Mouse (Mus musculus) ZHBTc4 (cell line): Measurements from ENCODE around the gene Igflr1.

Experiments used
- DNase-seq: peaks from one replicate; pipeline ENCODE4 v3.0.0-alpha.2; 2011; ENCODE audit warnings: low read depth, low spot score

Igflr1 gene

GRCm38 (mm10) chr7:30564970-30565571 is at the start of gene Igflr1:
TSS of gene Igflr1 (plus strand) at chr7:30565427.
- DNase-seq, result no peak

GRCm38 (mm10) chr7:30518325-30518724 is 46.9 kb upstream of the Igflr1 start:
- DNase-seq, result peak; percentile 66

DNA sequence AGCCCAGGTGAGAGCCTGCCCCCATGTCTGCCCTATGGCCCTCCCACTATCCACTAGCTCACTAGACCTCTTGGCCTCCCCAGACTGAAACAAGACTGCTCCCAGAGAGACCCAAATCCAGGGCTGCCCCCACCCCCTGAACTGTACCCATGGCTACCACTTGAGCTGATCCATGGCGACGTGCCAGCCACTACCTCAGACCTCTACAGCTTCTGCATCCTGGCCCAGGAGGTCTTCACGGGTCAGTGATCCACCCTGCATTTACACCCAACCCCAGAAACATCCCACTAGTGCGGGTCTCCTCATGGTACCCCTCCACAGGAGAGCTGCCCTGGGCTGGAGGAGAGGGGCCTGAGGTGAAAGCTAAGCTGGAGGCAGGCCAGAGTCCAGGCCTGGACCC is 44.8 kb upstream of the Igflr1 start:
- no peak for DNase-seq

DNA sequence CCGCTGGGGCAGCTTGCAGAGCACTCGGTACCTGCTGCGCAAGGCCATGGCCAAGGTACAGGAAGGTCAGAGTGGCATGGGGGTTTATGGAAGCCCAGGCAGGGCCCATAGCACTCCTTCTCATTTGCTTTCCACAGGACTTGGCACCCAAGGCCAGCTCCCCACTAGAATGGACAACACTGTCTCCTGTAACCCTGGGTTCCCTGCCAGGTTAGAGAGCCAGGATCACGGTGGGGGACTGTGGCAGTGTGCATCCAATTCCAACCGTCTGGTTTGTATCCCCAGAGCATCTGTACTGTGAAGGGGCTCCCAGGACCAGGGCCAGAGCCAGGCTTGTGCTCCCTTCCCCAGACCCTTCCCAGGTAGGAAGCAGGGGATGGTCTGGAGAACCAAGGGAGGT is 44.4 kb upstream of the Igflr1 start:
- DNase-seq, result no peak

DNA sequence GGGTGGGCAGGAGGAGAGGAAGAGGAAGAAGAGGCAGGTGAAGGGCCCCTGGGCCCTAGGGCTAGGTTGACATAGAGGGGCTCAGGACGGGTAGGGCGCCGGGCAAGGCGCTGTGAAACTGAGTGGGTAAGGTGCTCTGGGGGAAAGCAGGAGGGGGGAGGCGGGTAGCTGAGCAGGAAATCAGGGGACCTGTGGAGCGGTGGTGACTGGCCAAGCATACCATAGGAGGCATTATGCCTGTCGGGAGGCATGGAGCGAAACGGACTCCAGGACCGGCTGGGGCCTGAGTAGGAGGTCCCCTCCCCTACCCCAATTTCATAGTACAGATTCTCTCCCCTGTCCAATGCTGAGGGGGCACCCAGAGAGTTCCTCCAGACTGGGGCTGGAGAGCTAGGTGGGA is 42.4 kb upstream of the Igflr1 start:
- no peak for DNase-seq

DNA sequence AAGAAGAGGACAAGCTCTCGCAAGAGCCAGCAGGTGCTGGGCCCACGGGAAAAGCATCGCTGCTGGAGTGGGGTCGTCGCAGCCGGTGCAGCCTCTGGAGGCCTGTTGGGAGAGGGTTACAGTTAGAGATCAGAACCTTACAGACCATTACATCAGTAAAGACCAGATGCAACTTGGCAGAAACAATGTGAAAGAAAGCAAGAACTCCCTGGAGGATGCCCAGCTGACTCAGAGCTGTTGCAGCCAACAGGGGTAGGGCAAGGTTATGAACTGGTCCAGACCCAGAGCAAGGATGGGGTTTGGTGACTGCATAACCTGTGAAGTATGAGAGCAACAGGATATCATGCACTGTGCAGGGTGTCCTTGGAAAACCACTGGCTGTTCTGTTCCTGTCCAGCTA is 40.7 kb upstream of the Igflr1 start:
- no peak for DNase-seq

GRCm38 (mm10) chr7:30525954-30526353 is 39.3 kb upstream of the Igflr1 start:
- DNase-seq, result peak; percentile 67

DNA sequence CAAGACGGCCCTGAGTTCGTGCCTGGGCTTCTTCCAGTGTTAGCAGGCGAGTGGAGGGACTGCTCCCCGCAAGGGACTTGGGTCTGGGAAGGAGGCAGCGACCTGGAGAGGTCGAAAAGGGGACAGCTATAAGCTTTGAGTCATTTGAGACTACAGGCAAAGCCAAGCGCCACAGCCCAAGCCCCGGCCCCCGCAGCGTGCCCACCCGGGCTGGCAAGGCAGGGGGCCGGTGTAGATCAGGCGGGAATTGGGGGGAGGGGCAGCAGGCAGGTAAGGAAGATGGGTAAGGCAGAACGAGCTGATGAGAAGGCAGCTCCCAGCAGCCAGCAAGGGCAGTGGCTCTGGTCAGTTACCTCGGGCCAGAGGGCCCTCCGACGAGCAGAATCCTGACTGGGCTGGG is 38.8 kb upstream of the Igflr1 start:
- DNase-seq, result no peak

GRCm38 (mm10) chr7:30526981-30527380 is 38.2 kb upstream of the Igflr1 start:
- DNase-seq, result no peak

- no peak for DNase-seq
Observed at GRCm38 (mm10) chr7:30531291-30531815, 33.9 kb upstream of the Igflr1 start.

- no peak for DNase-seq
Observed at GRCm38 (mm10) chr7:30532931-30533330, 32.3 kb upstream of the Igflr1 start.

DNA sequence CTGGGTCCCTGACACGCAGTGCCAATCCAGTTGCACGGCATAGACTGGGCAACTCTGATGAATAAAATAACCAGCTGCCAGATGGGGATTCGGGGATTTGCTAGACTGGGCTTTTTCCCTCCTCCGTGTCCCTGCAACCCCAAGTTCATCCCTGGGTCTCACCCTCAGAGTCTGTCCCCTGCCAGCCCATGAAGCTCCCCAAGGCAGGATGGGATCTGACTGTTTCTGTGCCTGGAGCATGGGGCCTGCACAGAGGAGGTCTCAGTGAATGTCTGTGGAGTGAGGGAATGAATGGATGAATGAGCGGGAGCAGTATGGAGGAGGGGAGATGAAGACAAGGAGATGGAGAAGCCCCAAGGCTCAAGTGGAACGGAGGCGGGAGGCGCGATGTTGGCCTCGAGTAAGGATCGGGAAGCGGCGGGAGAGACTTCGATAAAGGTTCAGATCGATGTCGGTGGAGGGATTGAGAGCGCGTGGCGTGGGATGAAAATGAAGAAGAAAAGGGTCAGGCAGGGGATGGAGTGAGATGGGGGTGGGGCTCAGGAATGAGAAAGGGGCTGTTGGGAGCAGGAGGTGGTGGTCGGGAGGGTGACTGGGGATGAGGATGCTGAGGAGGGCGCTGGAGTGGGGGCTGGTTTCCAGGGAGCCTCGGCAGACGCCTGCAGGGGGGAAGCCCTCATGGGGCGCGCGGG is 31.1 kb upstream of the Igflr1 start:
- DNase-seq, result no peak

DNA sequence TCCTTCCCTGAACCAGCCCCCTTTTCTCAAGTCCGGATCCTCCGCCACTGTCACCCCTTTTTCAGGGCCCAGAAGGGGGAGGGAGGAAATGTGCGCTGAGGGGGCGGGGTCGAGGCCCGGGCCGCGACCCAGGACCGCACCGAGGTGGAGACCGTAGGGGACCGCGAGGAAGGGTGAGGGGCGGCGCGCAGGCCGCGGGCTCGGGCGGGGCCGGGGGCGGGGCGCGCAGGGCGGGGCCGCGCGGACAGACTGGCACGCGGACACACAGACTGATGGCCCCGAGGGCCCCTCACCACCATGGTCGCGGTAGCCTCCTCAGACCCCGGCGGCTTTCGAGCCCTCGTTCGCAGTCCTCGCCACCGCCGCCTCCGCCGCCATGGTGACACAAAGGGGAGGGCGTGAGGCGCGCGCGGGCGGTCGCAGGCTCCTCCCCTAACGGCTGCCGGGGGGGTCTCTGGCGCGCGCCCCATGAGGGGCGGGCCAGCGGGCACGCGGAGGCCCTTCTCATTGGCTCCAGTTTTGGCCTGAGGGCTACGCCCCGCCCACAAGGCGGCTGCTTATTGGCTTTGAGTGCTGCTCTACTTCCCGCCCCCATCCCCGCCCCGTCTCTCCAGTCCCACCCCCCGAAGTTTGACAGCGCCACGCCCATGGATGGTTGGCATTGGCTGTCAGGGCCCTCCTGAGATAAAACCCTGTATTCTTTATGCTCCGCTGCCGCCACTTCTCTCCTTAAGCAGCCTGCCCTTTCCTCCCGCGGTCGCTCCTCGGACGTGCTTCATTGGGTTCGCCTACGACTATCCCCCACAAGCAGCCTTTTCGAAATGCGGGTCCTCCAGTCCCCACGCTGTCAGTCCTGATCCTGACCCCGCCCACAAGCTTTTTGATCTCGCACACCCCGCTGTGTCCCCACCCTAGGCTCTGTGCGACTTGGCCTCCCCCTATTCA is 30.3 kb upstream of the Igflr1 start, which contains the start of gene Arhgap33:
Arhgap33 (minus strand) TSS at position 428 of the 945 bp plus-strand sequence.
- peak; percentile 96 for DNase-seq

DNA sequence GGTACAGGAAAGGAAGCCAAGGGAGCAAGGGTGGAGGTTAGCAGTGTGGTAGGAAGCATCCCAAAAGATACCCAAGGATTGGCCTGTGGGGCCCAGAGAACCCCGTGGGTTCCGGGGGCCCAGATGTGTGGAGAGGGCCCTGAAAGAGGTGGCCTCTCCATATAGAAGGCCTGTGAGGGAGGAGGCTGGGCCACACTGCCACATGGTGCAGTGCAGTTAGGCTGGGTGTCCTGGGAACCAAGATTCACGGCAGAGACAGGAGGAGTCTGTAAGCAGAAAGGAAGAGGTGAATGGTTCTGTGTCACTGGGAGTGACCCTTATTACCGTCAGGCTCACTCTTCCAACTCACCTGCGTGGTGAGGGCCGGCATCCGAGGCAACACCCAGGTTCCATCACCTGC is 24.7 kb upstream of the Igflr1 start:
- no peak for DNase-seq

- no peak for DNase-seq
Observed at GRCm38 (mm10) chr7:30544327-30544726, 20.9 kb upstream of the Igflr1 start.

- DNase-seq, result no peak
Observed at GRCm38 (mm10) chr7:30549880-30550279, 15.3 kb upstream of the Igflr1 start.

GRCm38 (mm10) chr7:30550603-30551002 is 14.6 kb upstream of the Igflr1 start:
- no peak for DNase-seq

GRCm38 (mm10) chr7:30551445-30552101 is 13.7 kb upstream of the Igflr1 start:
- no peak for DNase-seq

- DNase-seq, result peak; percentile 99
Observed at GRCm38 (mm10) chr7:30552102-30553020, 12.9 kb upstream of the Igflr1 start, which contains the start of the genes Hspb6 and Proser3. TSS of gene Hspb6 (plus strand) at chr7:30552178. TSS of gene Proser3 (minus strand) at chr7:30552299.

GRCm38 (mm10) chr7:30553021-30553589 is 12.1 kb upstream of the Igflr1 start:
- DNase-seq, result no peak
